Comparison of ENCODE assay signal across 8 mouse cellular contexts in the genomic region with DNA sequence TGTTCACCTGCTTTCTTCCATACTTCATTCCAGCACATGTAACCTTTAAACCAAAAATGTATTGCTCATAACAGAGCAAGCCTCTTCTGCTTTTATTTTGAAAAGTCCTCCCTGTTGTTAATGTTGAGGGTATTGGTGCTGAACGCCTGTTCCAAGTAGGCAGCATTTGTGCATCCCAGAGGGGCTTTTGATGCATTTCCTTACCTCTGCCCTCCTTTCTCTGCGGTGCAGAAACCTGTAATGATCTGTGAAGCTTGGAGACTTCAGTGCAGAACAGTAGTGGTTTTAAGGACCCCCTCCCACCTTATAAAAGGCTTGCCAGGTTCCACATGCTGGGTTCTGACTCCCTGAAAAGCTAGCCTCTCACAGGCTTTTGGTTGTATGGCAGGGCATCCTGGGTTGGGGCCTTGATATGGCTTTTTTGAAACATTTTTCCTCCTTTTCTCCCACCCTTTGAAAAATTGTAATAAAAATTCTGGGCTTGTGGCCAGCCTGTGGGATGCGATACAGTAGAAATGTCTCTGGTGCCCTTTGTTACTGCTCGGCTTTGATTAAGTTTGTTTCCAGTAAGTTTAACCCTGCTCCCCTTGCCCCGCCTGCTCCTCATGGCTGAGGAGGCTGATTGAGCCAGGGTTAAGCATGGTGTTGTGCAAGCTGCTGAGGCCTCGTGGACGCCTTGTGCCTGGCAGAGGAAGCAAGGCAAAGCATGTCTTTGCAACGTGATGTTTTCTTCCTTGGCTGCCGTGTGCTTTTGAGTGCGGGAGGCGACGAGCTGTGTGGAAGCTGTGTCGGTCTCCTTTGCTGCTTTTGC.
A peak's percentile ranks its signal among the peaks of the same experiment; 100 is the strongest.
DNase-seq lines count a peak whose midpoint lies in the region; ATAC-seq and TF ChIP-seq lines count a peak whose summit lies in the region.

No protein-coding gene starts in this region.

- no peaks in the 10 kb centered on the region for H3K9me3 ChIP-seq in forebrain, embryonic 12.5 days
- H3K9me3 ChIP-seq in heart, embryonic 15.5 days (replicated peaks): no peaks in the 10 kb centered on the region
- no peaks in the 10 kb centered on the region for H3K9me3 ChIP-seq in midbrain, embryonic 16.5 days (replicated peaks; ENCODE audit: control insufficient read depth, low read length, poor library complexity, severe bottlenecking)

- DNase-seq in 416B (ENCODE audit: low read depth) (peak; percentile 60), liver (peak; percentile 47)
- peak; percentile 86 for DNase-seq in adrenal gland, postnatal 36 days
- DNase-seq in kidney, postnatal 10 days: peak; percentile 83

- no peak for TF ChIP-seq CTCF in testis, adult 2 months (IDR thresholded peaks at IDR 0.05; ENCODE audit: control insufficient read depth, insufficient read depth, insufficient replicate concordance, low read depth, low read length)

- peaks cover 57% of the 10 kb centered on the region for H3K4me1 ChIP-seq in forebrain, embryonic 12.5 days
- H3K4me1 ChIP-seq in heart, embryonic 15.5 days (replicated peaks): peaks cover 54% of the 10 kb centered on the region
- H3K4me1 ChIP-seq in midbrain, embryonic 16.5 days (ENCODE audit: control insufficient read depth, insufficient read depth, low read length): peaks cover 46% of the 10 kb centered on the region
- peaks cover 2% of the 10 kb centered on the region for H3K4me1 ChIP-seq in testis, adult 2 months (ENCODE audit: control insufficient read depth, insufficient read depth, low read length)

- H3K4me3 ChIP-seq in forebrain, embryonic 12.5 days (replicated peaks): no peak overlapping the region
- no peak overlapping the region for H3K4me3 ChIP-seq in heart, embryonic 15.5 days
- H3K4me3 ChIP-seq in midbrain, embryonic 16.5 days (ENCODE audit: low read depth, low read length): no peak overlapping the region
- H3K4me3 ChIP-seq in testis, adult 2 months (ENCODE audit: control insufficient read depth, low read depth, low read length): no peak overlapping the region

- TF ChIP-seq POLR2A in testis, adult 2 months (IDR thresholded peaks at IDR 0.05; ENCODE audit: control insufficient read depth, low read depth, low read length): peak; percentile 21; the same call in 1 of the 2 replicates

- no peak overlapping the region for H3K4me2 ChIP-seq in forebrain, embryonic 12.5 days
- H3K4me2 ChIP-seq in heart, embryonic 15.5 days: peak overlapping the region; percentile 32
- H3K4me2 ChIP-seq in midbrain, embryonic 16.5 days (ENCODE audit: low read length): peak overlapping the region; percentile 2; the same call in 1 of the 2 replicates

- ATAC-seq in forebrain, embryonic 12.5 days (ENCODE audit: low FRiP score): no peak
- peak; percentile 78 for ATAC-seq in heart, embryonic 15.5 days (replicated peaks; ENCODE audit: insufficient number of reproducible peaks, insufficient read depth, low FRiP score, low read depth)
- peak; percentile 76 for ATAC-seq in midbrain, embryonic 16.5 days

- H3K27me3 ChIP-seq in forebrain, embryonic 12.5 days: no peaks in the 10 kb centered on the region
- H3K27me3 ChIP-seq in heart, embryonic 15.5 days: no peaks in the 10 kb centered on the region
- no peaks in the 10 kb centered on the region for H3K27me3 ChIP-seq in midbrain, embryonic 16.5 days (ENCODE audit: control insufficient read depth, insufficient read depth, low read depth, low read length)
- H3K27me3 ChIP-seq in testis, adult 2 months (ENCODE audit: control insufficient read depth, insufficient read depth, low read length): no peaks in the 10 kb centered on the region

- no peak overlapping the region for H3K9ac ChIP-seq in forebrain, embryonic 12.5 days
- no peak overlapping the region for H3K9ac ChIP-seq in heart, embryonic 15.5 days
- peak overlapping the region; percentile 42; the same call in 1 of the 2 replicates for H3K9ac ChIP-seq in midbrain, embryonic 16.5 days (ENCODE audit: low read depth, low read length)

- peak overlapping the region; percentile 64 for H3K27ac ChIP-seq in forebrain, embryonic 12.5 days
- peak overlapping the region; percentile 78 for H3K27ac ChIP-seq in heart, embryonic 15.5 days
- peak overlapping the region; percentile 77 for H3K27ac ChIP-seq in midbrain, embryonic 16.5 days (ENCODE audit: low read length)
- peak overlapping the region; percentile 83 for H3K27ac ChIP-seq in testis, adult 2 months (ENCODE audit: control insufficient read depth, insufficient read depth, low read depth, low read length)

- 46% methylated on average over 13 of the region's 13 CpGs for WGBS in forebrain, embryonic 12.5 days
- 14% methylated on average over 13 of the region's 13 CpGs for WGBS in heart, embryonic 15.5 days
- 20% methylated on average over 13 of the region's 13 CpGs for WGBS in midbrain, embryonic 16.5 days

- H3K36me3 ChIP-seq in forebrain, embryonic 12.5 days (replicated peaks): no peaks in the 10 kb centered on the region
- H3K36me3 ChIP-seq in heart, embryonic 15.5 days: no peaks in the 10 kb centered on the region
- H3K36me3 ChIP-seq in midbrain, embryonic 16.5 days (ENCODE audit: control insufficient read depth, insufficient read depth, low read length): no peaks in the 10 kb centered on the region
- no peaks in the 10 kb centered on the region for H3K36me3 ChIP-seq in testis, adult 2 months (ENCODE audit: control insufficient read depth, insufficient read depth, low read length)
